Mouse (Mus musculus): ENCODE results near the gene Pef1.

The Pef1 gene

GRCm38 (mm10) chr4:130176156-130176720 is 73.9 kb downstream of the Pef1 start:
- DNase-seq (ENCODE audit: low spot score): no peak

- DNase-seq (ENCODE audit: low spot score): no peak
These were observed 74.7 kb downstream of the Pef1 start for GRCm38 (mm10) chr4:130177087-130177486.

- no peak for DNase-seq (ENCODE audit: low spot score)
These were observed 75.2 kb downstream of the Pef1 start for GRCm38 (mm10) chr4:130177536-130177935.
